Mouse (Mus musculus) limb, embryonic 13.5 days (tissue): ENCODE measurements around the gene Foxn3. TPM values are rescaled to one million over a fixed set of nuclear protein-coding genes. Genes with fewer than 3 reads are reported as not detected.

ENCODE experiments used
- ATAC-seq: fragments of 200-750 bp; cut with Nextera tagmentation; 2 replicates; pipeline ENCODE4 v1.8.0; 2017; ENCODE audit warnings: low read depth, moderate number of reproducible peaks, moderate TSS enrichment; ENCODE audit not compliant: low FRiP score
- H3K27ac ChIP-seq: fragments of 300-500 bp; sonication (generic); 2 replicates; pipeline ENCODE4 v1.5.1; 2015; ENCODE audit warnings: inconsistent platforms, mild to moderate bottlenecking, moderate library complexity
- H3K27me3 ChIP-seq: fragments of 300-500 bp; sonication (generic); 2 replicates; pipeline ENCODE4 v1.6.1; 2015; ENCODE audit warnings: mild to moderate bottlenecking, inconsistent platforms
- H3K36me3 ChIP-seq: fragments of 300-500 bp; sonication (generic); 2 replicates; pipeline ENCODE4 v1.6.1; 2015; ENCODE audit warnings: inconsistent platforms, mild to moderate bottlenecking, moderate library complexity
- H3K4me1 ChIP-seq: fragments of 300-500 bp; sonication (generic); 2 replicates; pipeline ENCODE4 v1.6.1; 2015; ENCODE audit warnings: inconsistent platforms
- H3K4me2 ChIP-seq: fragments of 300-500 bp; sonication (generic); replicated peaks from 2 replicates; pipeline ENCODE4 v1.6.1; 2015; ENCODE audit warnings: inconsistent platforms, mild to moderate bottlenecking, moderate library complexity
- H3K4me3 ChIP-seq: fragments of 300-500 bp; sonication (generic); 2 replicates; pipeline ENCODE4 v1.5.1; 2015; ENCODE audit warnings: moderate library complexity, mild to moderate bottlenecking, inconsistent platforms
- H3K9ac ChIP-seq: fragments of 300-500 bp; sonication (generic); 2 replicates; pipeline ENCODE4 v1.6.1; 2015; ENCODE audit warnings: mild to moderate bottlenecking, inconsistent platforms
- H3K9me3 ChIP-seq: fragments of 300-500 bp; sonication (generic); 2 replicates; pipeline ENCODE4 v1.6.1; 2016; ENCODE audit warnings: inconsistent platforms
- WGBS: fragments of 180-500 bp; shearing (Covaris S2); methylation state at CpG from one replicate; pipeline ENCODE4 v1.1.7; 2015; 5-methylcytosine and 5-hydroxymethylcytosine counted together
- polyA plus RNA-seq: library from polyadenylated mRNA; unstranded; fragments of >200 nt; fragmentation: Nextera tagmentation; extraction: Ambion mirVana; gene quantifications from 2 replicates; pipeline ENCODE4 v1.2.1, GENCODE M21; 2015

Foxn3 gene
- polyA plus RNA-seq, 1 experiment from 2014 or later = 130 TPM

DNA sequence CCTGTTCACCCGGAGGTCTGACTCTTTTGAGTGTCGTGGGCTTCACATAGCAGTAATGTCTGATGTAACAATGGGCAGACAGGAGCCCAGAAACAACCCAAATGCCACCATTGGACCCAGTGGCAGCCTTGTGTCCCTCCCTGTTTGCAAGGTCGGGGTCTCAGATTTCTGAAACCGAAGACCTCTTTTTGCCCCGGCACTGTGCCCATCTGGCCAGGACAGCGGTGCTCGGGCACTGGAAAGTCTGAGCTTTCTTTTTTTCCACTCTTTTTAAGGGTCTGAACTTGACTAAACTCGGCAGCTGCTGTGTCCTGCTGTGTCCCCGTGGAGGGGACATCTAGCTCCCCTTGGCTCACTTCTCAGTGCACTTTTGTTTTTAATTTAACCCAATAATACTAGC lies 109.0 kb downstream of the Foxn3 start:
- Histone ChIP-seq H3K4me1 (peaks cover 37% of the 10 kb centered on the region), H3K4me2 (peak overlapping the region; percentile 17; the same call in 1 of the 2 replicates), H3K27me3 (no peaks in the 10 kb centered on the region), H3K4me3 (no peak overlapping the region), H3K9me3 (no peaks in the 10 kb centered on the region), H3K27ac (no peak overlapping the region), H3K36me3 (peaks cover under 1% of the 10 kb centered on the region; the same call in 1 of the 2 replicates), H3K9ac (no peak overlapping the region)
- WGBS = 46% methylated on average over 9 of the region's 9 CpGs
- no peak; the same call in 1 of the 2 replicates for ATAC-seq

DNA sequence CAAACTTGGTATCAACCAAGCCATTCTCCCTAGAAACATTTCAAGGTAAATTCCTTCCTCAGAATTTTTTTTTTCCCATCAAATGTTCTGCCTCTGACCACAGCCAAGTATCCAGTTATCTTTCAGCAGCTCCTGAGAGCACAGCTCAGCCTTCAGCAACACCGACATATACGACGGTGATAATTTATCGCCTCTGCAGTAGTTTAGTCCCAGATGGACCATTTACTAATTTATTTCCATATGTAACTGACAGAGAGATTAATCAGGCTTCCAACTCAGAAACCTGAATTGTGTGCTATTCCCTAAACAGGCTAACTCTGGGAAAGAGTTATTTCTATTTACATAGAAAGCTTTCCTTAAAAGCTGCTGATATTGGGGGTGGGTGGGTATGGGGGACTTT lies 109.6 kb downstream of the Foxn3 start:
- 40% methylated on average over 4 of the region's 4 CpGs for WGBS
- ATAC-seq = no peak
- Histone ChIP-seq H3K9ac (no peak overlapping the region), H3K9me3 (no peaks in the 10 kb centered on the region), H3K36me3 (peaks cover 6% of the 10 kb centered on the region; the same call in 1 of the 2 replicates), H3K4me1 (peaks cover 37% of the 10 kb centered on the region), H3K4me2 (no peak overlapping the region), H3K27me3 (no peaks in the 10 kb centered on the region), H3K27ac (no peak overlapping the region), H3K4me3 (no peak overlapping the region)

DNA sequence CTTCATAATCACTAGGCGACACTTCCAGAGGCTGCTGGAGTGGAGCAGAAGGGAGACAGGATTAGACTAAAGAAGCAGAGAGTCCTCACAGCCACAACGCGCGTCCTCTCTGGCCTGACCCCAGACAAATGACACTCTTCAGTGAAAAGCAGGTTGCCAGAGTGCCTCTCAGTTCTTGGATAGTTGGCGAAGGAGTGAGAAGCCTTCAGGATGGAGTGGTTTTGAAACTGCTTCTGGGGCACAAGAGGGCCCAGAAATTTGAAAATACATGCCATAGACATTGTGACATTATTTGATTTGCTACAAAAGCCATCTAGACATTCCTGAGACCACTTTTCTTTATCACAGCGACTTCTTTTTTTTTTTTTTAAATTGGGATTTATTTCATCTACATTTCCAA lies 113.3 kb downstream of the Foxn3 start:
- no peak for ATAC-seq

DNA sequence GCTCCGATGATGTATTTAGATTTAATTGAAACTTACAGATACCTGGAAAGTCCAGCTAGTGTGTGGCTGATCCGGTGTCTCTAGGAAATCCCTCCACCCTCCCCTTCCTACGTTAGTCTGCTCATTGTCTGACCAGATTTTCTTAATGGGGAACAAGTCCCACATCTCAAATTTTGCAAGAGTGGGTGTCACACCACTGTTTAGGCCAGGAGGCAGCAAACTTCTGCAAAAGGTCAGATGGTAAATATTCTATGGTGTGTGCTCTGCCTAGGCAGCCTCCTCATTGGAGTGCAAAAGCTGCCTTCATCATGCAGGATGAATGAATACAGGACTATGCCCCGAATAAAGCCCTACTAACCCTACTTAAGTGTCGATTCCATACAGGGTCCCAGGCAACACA lies 115.6 kb downstream of the Foxn3 start:
- 84% methylated on average over 5 of the region's 5 CpGs for WGBS
- H3K4me3 ChIP-seq = no peak overlapping the region
- H3K9me3 ChIP-seq = no peaks in the 10 kb centered on the region
- peaks cover 19% of the 10 kb centered on the region for H3K4me1 ChIP-seq
- no peak overlapping the region for H3K9ac ChIP-seq
- H3K27me3 ChIP-seq = no peaks in the 10 kb centered on the region
- no peak overlapping the region for H3K27ac ChIP-seq
- H3K36me3 ChIP-seq = peaks cover 8% of the 10 kb centered on the region; the same call in 1 of the 2 replicates
- no peak for ATAC-seq
- H3K4me2 ChIP-seq = no peak overlapping the region

More for the DNA sequence above, 113.3 kb downstream of the Foxn3 start:
- Histone ChIP-seq H3K9ac (no peak overlapping the region), H3K27ac (no peak overlapping the region), H3K36me3 (peaks cover 8% of the 10 kb centered on the region; the same call in 1 of the 2 replicates), H3K9me3 (no peaks in the 10 kb centered on the region), H3K4me1 (peaks cover 25% of the 10 kb centered on the region), H3K27me3 (no peaks in the 10 kb centered on the region), H3K4me3 (no peak overlapping the region), H3K4me2 (no peak overlapping the region)
- 91% methylated on average over 6 of the region's 6 CpGs for WGBS

DNA sequence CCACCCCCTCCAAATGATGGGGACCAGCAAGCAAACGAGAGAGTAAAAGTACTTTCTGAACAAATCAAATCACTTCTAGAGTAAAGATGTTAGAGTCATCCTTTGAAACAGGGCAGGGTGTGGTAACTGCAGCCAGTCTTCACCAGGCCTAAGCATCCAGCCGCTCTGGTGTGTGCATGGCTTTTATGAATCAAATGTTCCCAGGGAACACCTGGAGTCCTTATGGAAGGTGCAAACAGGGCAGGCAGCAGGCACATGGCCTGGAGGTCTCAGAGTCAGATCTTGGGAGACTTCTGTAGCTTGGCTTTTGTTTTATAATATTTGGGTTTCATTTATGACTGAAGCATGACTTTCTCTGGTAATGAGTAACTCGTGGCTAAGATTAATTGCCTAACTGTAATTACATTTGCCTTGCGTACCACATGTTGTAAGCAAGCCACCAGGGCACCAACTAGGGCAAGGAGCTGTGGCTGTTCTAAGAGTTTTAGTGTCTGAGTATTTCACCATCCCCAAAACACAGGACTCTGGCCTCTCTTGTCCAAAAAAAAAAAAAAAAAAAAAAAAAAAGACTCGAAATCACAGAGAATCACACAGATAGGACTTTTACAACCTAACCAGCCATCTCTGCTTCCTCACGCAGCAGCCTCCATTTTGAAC lies 118.2 kb downstream of the Foxn3 start:
- peaks cover 8% of the 10 kb centered on the region; the same call in 1 of the 2 replicates for H3K36me3 ChIP-seq
- H3K9ac ChIP-seq = no peak overlapping the region
- H3K27me3 ChIP-seq = no peaks in the 10 kb centered on the region
- peak; percentile 61 for ATAC-seq
- WGBS = 41% methylated on average over 6 of the region's 6 CpGs
- peaks cover 19% of the 10 kb centered on the region for H3K4me1 ChIP-seq
- no peaks in the 10 kb centered on the region for H3K9me3 ChIP-seq
- no peak overlapping the region for H3K4me3 ChIP-seq
- H3K27ac ChIP-seq = no peak overlapping the region; the same call in 1 of the 2 replicates
- H3K4me2 ChIP-seq = no peak overlapping the region

DNA sequence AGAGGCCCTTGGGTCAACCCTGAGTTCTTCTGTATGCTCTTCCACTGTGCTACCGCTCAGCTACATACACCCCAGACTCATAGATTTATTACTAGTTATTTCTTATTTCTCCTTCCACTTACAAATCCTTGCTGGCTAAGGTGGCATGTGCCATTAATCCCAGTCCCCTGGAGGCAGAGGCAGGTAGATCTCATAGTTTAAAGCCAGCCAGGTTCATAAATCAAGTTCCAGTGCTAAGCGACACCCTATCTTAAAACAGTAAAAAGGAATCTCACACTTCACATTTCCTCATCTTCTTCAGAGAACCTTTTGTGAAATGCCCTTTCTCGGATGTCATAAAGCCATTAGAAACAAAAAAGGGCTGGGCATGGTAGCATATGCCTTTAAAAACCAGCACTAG lies 120.6 kb downstream of the Foxn3 start:
- H3K9me3 ChIP-seq = no peaks in the 10 kb centered on the region
- H3K9ac ChIP-seq = no peak overlapping the region
- WGBS = 91% methylated on average over 3 of the region's 3 CpGs
- H3K36me3 ChIP-seq = no peaks in the 10 kb centered on the region
- H3K4me2 ChIP-seq = no peak overlapping the region
- no peak for ATAC-seq
- H3K4me3 ChIP-seq = no peak overlapping the region
- no peak overlapping the region for H3K27ac ChIP-seq
- H3K4me1 ChIP-seq = peaks cover 19% of the 10 kb centered on the region
- no peaks in the 10 kb centered on the region for H3K27me3 ChIP-seq

DNA sequence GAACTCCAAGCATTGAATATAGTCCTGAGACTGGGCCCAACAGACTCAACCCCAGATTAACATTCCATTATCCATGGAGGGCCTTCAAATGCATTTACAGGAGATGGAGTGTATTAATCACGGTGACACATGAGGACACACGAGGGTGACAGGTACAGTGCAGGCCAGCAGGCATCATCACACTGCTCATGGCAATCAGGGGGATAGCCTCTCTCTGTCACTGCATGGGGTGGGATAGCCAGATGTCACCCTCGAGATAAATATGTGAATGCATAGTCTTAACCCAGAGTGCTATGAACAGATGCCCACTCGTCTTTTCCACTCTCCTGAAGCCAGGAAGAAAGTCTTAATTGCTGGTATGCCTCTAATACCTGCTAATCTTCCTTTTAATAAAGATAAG lies 122.4 kb downstream of the Foxn3 start:
- Histone ChIP-seq H3K27ac (no peak overlapping the region), H3K4me3 (no peak overlapping the region), H3K27me3 (no peaks in the 10 kb centered on the region), H3K4me2 (no peak overlapping the region), H3K36me3 (no peaks in the 10 kb centered on the region), H3K9ac (no peak overlapping the region), H3K4me1 (peaks cover 11% of the 10 kb centered on the region), H3K9me3 (0 out of 2 replicates have a peak, but pooled peaks cover 3% of the 10 kb centered on the region)
- no peak for ATAC-seq
- 70% methylated on average over 4 of the region's 4 CpGs for WGBS

DNA sequence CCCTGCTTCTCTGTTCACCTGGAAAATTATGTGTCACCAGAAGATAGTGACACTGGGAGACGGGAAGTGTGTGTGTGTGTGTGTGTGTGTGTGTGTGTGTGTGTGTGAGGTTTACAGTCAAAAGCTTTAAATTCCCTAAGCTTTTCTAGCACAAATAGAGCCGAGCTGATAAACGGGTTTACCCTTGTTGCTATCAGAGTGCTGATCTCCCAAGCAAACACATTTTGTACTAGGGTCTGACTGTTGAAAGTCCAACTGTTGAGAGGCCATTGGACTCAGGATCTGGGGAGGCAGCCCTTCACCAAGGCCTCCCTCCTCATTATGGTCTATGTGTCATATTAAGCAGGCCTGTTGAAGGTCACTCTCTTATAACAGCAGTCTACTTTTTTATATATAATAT lies 123.4 kb downstream of the Foxn3 start:
- Histone ChIP-seq H3K9ac (no peak overlapping the region), H3K4me2 (no peak overlapping the region), H3K4me1 (peaks cover 6% of the 10 kb centered on the region), H3K27ac (no peak overlapping the region), H3K36me3 (no peaks in the 10 kb centered on the region), H3K9me3 (0 out of 2 replicates have a peak, but pooled peaks cover 3% of the 10 kb centered on the region), H3K27me3 (no peaks in the 10 kb centered on the region), H3K4me3 (no peak overlapping the region)
- no peak for ATAC-seq
- WGBS = 81% methylated on average over 3 of the region's 3 CpGs

DNA sequence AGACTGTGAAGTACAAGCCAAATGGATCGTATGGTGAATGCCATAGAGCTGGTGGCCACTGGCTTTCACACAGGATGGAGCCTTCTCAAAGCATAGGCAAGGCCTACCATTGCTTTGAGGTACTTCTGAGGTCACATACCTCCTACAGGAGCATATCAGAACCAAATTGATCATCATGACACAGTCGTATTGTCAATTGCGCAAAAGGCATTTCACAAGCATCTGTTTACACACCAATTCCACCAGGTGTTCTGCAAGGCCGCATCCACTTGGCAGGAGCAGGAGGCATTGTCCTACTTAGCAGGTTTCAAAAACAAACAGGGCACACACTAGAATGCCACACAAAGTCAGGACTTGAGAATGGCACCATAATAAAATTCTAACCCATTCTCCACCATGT lies 128.2 kb downstream of the Foxn3 start:
- H3K27ac ChIP-seq = no peak overlapping the region
- no peak overlapping the region for H3K9ac ChIP-seq
- H3K9me3 ChIP-seq = 0 out of 2 replicates have a peak, but pooled peaks cover 3% of the 10 kb centered on the region
- no peaks in the 10 kb centered on the region for H3K27me3 ChIP-seq
- no peak overlapping the region for H3K4me3 ChIP-seq
- ATAC-seq = no peak
- H3K36me3 ChIP-seq = 0 out of 2 replicates have a peak, but pooled peaks cover 8% of the 10 kb centered on the region
- WGBS = 90% methylated on average over 4 of the region's 4 CpGs
- H3K4me1 ChIP-seq = no peaks in the 10 kb centered on the region
- no peak overlapping the region for H3K4me2 ChIP-seq

DNA sequence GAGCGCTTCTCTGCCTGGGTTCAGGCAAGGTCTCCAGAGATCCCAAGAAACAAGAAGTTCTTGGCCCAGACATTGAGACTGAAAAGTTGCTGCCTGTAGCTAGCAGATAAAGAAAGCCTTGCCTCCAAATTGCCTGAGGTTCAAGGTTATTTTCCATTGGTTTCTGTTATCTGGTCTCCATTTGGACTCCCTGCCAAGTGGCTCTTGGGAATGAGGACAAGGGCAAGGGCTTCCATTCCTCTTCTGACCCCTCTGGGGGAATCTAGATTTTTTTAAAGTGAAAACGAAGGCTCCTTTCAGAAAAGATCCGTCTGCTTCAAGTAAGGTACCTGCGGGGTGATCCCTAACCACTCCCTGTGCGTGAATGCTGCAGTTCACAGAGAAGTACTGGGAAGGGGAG lies 130.0 kb downstream of the Foxn3 start:
- no peak for ATAC-seq
- Histone ChIP-seq H3K27ac (no peak overlapping the region), H3K4me1 (no peaks in the 10 kb centered on the region), H3K4me3 (no peak overlapping the region), H3K4me2 (no peak overlapping the region), H3K36me3 (0 out of 2 replicates have a peak, but pooled peaks cover 8% of the 10 kb centered on the region), H3K27me3 (no peaks in the 10 kb centered on the region), H3K9me3 (0 out of 2 replicates have a peak, but pooled peaks cover 3% of the 10 kb centered on the region), H3K9ac (no peak overlapping the region)
- WGBS = 95% methylated on average over 5 of the region's 5 CpGs

DNA sequence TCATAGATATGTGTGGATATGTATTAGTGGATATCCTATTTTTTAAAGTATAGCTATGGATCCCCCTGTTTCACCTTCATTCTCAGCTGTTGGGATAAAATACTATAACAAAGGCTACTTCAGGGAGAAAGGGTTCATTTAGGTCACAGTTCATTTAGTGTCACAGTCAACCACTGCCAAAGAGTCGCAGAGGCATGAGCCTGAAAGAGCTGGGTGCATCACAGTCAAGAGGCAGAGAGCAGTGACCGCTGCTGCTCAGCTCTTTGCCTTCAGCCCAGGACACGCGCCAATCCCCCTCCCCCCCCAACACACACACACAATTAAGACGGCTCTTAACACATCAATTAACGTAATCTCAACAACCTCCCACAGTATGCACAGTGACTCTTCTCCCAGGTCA lies 131.8 kb downstream of the Foxn3 start:
- Histone ChIP-seq H3K4me3 (no peak overlapping the region), H3K27ac (no peak overlapping the region), H3K9ac (no peak overlapping the region), H3K36me3 (0 out of 2 replicates have a peak, but pooled peaks cover 8% of the 10 kb centered on the region), H3K4me2 (no peak overlapping the region), H3K27me3 (no peaks in the 10 kb centered on the region), H3K9me3 (0 out of 2 replicates have a peak, but pooled peaks cover 3% of the 10 kb centered on the region), H3K4me1 (no peaks in the 10 kb centered on the region)
- no peak for ATAC-seq
- 83% methylated on average over 6 of the region's 6 CpGs for WGBS

DNA sequence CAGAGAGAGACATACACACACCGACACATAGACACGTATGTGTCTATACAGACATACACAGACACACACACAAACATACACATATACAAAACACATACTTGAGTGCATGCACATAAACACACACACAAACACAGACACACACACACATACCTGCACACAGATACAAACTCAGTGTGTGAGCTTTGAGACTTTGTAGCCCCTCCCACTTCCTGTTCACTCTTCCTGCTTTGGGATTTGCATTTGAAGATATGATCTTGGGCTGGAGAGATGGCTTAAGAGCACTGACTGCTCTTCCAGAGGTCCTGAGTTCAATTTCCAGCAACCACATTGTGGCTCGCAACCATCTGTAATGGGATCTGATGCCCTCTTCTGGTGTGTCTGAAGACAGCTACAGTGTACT lies 132.4 kb downstream of the Foxn3 start:
- Histone ChIP-seq H3K4me2 (no peak overlapping the region), H3K27me3 (no peaks in the 10 kb centered on the region), H3K9me3 (0 out of 2 replicates have a peak, but pooled peaks cover under 1% of the 10 kb centered on the region), H3K4me3 (no peak overlapping the region), H3K9ac (no peak overlapping the region), H3K4me1 (no peaks in the 10 kb centered on the region), H3K36me3 (0 out of 2 replicates have a peak, but pooled peaks cover 8% of the 10 kb centered on the region), H3K27ac (no peak overlapping the region)
- WGBS = 99% methylated on average over 3 of the region's 3 CpGs
- no peak for ATAC-seq
